Mouse (Mus musculus): Measurements from ENCODE around the gene Sgf29.

- TF ChIP-seq CTCF (IDR thresholded peaks at IDR 0.05; ENCODE audit: extremely low read depth, insufficient read depth, insufficient read length, insufficient replicate concordance) = no peak
- TF ChIP-seq POLR2A (IDR thresholded peaks at IDR 0.05; ENCODE audit: low read depth, low read length) = no peak
Observed at GRCm38 (mm10) chr7:126711910-126712309, 62.8 kb downstream of the Sgf29 start.

Measured in spleen, adult 2 months (tissue).